Mouse (Mus musculus) ovary, postnatal 14 days (tissue): ENCODE measurements at regions not wholly inside any gene's neighbourhood (a gene's known extent, or its start where the extent isn't known, plus 50 kb on each side); places are given as distances from the start of the nearest gene placed in this dataset.

Source experiments
- DNase-seq: peaks from one replicate; pipeline ENCODE4 v3.0.0; 2022; ENCODE audit warnings: low spot score

- DNase-seq, result no peak
These were observed 192.7 kb upstream of the Bcl6 start for GRCm38 (mm10) chr16:24181388-24181787.

GRCm38 (mm10) chr16:24180666-24181065 lies 192.0 kb upstream of the Bcl6 start:
- DNase-seq, result no peak

GRCm38 (mm10) chr16:24177564-24177963 lies 188.9 kb upstream of the Bcl6 start:
- no peak for DNase-seq

GRCm38 (mm10) chr16:24177131-24177530 lies 188.5 kb upstream of the Bcl6 start:
- DNase-seq, result no peak

- no peak for DNase-seq
These were observed 187.4 kb upstream of the Bcl6 start for GRCm38 (mm10) chr16:24176057-24176456.

- DNase-seq, result no peak
These were observed 186.6 kb upstream of the Bcl6 start for GRCm38 (mm10) chr16:24175235-24175760.

- no peak for DNase-seq
These were observed 185.9 kb upstream of the Bcl6 start for GRCm38 (mm10) chr16:24174595-24174994.

GRCm38 (mm10) chr16:24173783-24174518 lies 185.3 kb upstream of the Bcl6 start:
- DNase-seq, result no peak

GRCm38 (mm10) chr16:24172653-24173052 lies 184.0 kb upstream of the Bcl6 start:
- DNase-seq, result no peak

GRCm38 (mm10) chr16:24172065-24172464 lies 183.4 kb upstream of the Bcl6 start:
- no peak for DNase-seq

- no peak for DNase-seq
These were observed 182.5 kb upstream of the Bcl6 start for GRCm38 (mm10) chr16:24171161-24171560.

GRCm38 (mm10) chr16:24166496-24166895 lies 177.8 kb upstream of the Bcl6 start:
- no peak for DNase-seq

- no peak for DNase-seq
These were observed 176.9 kb upstream of the Bcl6 start for GRCm38 (mm10) chr16:24165461-24166081.

- no peak for DNase-seq
These were observed 172.1 kb upstream of the Bcl6 start for GRCm38 (mm10) chr16:24160705-24161285.

GRCm38 (mm10) chr16:24159336-24159735 lies 170.7 kb upstream of the Bcl6 start:
- DNase-seq, result no peak

- no peak for DNase-seq
These were observed 169.1 kb upstream of the Bcl6 start for GRCm38 (mm10) chr16:24157753-24158152.

GRCm38 (mm10) chr16:24156729-24157430 lies 168.2 kb upstream of the Bcl6 start:
- DNase-seq, result no peak

GRCm38 (mm10) chr16:24154816-24155357 lies 166.2 kb upstream of the Bcl6 start:
- no peak for DNase-seq

GRCm38 (mm10) chr16:24153943-24154342 lies 165.3 kb upstream of the Bcl6 start:
- no peak for DNase-seq

- no peak for DNase-seq
These were observed 163.2 kb upstream of the Bcl6 start for GRCm38 (mm10) chr16:24151831-24152247.

GRCm38 (mm10) chr16:24151178-24151725 lies 162.6 kb upstream of the Bcl6 start:
- no peak for DNase-seq

GRCm38 (mm10) chr16:24150512-24150911 lies 161.9 kb upstream of the Bcl6 start:
- DNase-seq, result no peak
